Mouse (Mus musculus) limb, embryonic 13.5 days (tissue): ENCODE results near the gene Phgr1. TPM values are rescaled to one million over a fixed set of nuclear protein-coding genes. Genes with fewer than 3 reads are reported as not detected.

Experiments used
- ATAC-seq: fragments of 200-750 bp; cut with Nextera tagmentation; 2 replicates; pipeline ENCODE4 v1.8.0; 2017; ENCODE audit warnings: low read depth, moderate number of reproducible peaks, moderate TSS enrichment; ENCODE audit not compliant: low FRiP score
- H3K27ac ChIP-seq: fragments of 300-500 bp; sonication (generic); 2 replicates; pipeline ENCODE4 v1.5.1; 2015; ENCODE audit warnings: inconsistent platforms, mild to moderate bottlenecking, moderate library complexity
- H3K27me3 ChIP-seq: fragments of 300-500 bp; sonication (generic); 2 replicates; pipeline ENCODE4 v1.6.1; 2015; ENCODE audit warnings: mild to moderate bottlenecking, inconsistent platforms
- H3K36me3 ChIP-seq: fragments of 300-500 bp; sonication (generic); 2 replicates; pipeline ENCODE4 v1.6.1; 2015; ENCODE audit warnings: inconsistent platforms, mild to moderate bottlenecking, moderate library complexity
- H3K4me1 ChIP-seq: fragments of 300-500 bp; sonication (generic); 2 replicates; pipeline ENCODE4 v1.6.1; 2015; ENCODE audit warnings: inconsistent platforms
- H3K4me2 ChIP-seq: fragments of 300-500 bp; sonication (generic); replicated peaks from 2 replicates; pipeline ENCODE4 v1.6.1; 2015; ENCODE audit warnings: inconsistent platforms, mild to moderate bottlenecking, moderate library complexity
- H3K4me3 ChIP-seq: fragments of 300-500 bp; sonication (generic); 2 replicates; pipeline ENCODE4 v1.5.1; 2015; ENCODE audit warnings: moderate library complexity, mild to moderate bottlenecking, inconsistent platforms
- H3K9ac ChIP-seq: fragments of 300-500 bp; sonication (generic); 2 replicates; pipeline ENCODE4 v1.6.1; 2015; ENCODE audit warnings: mild to moderate bottlenecking, inconsistent platforms
- H3K9me3 ChIP-seq: fragments of 300-500 bp; sonication (generic); 2 replicates; pipeline ENCODE4 v1.6.1; 2016; ENCODE audit warnings: inconsistent platforms
- WGBS: fragments of 180-500 bp; shearing (Covaris S2); methylation state at CpG from one replicate; pipeline ENCODE4 v1.1.7; 2015; 5-methylcytosine and 5-hydroxymethylcytosine counted together
- polyA plus RNA-seq: library from polyadenylated mRNA; unstranded; fragments of >200 nt; fragmentation: Nextera tagmentation; extraction: Ambion mirVana; gene quantifications from 2 replicates; pipeline ENCODE4 v1.2.1, GENCODE M21; 2015

The Phgr1 gene
- polyA plus RNA-seq, 1 experiment from 2014 or later, result not detected

DNA sequence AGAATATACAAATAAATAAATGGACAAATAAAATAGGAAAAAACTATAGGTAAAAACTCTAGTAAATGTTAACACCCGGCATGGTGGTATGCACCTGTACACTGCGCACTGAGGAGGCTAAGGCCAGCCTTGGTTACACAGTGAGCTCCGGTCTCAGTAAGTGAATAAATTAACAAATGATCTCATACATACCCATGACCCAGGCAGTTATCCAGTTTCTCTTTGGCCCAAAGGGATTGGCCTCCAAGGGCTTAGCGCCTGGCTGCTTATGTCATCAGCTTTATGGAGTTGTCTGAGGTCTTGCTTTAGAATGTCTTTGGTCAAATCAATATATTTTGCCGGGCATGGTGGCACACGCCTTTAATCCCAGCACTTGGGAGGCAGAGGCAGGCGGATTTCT is 11.1 kb downstream of the Phgr1 start:
- Histone ChIP-seq H3K4me3 (no peak overlapping the region), H3K27me3 (peaks cover 25% of the 10 kb centered on the region; the same call in 1 of the 2 replicates), H3K36me3 (no peaks in the 10 kb centered on the region), H3K9ac (no peak overlapping the region), H3K4me1 (peaks cover 10% of the 10 kb centered on the region), H3K4me2 (no peak overlapping the region), H3K9me3 (no peaks in the 10 kb centered on the region), H3K27ac (no peak overlapping the region)
- no peak for ATAC-seq
- 90% methylated on average over 7 of the region's 7 CpGs for WGBS

DNA sequence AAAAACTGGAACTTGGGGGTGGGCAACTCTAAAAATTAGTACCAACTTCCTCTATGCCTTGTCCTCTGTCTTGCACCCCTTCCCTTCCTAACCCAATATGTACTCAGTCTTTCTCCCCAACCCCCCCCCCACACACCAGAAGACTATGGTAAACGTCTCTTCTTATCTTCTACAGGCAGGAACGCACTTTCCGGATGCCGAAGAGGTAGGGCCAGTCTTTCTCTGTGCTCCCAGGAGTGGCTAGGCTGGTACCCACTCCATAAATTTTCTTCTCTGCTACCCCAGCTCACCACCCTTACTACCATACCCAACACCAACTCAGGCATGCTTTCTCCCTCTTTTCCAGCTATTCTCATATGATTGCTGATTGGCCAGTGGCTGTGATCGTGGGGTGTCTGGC is 14.0 kb downstream of the Phgr1 start:
- no peaks in the 10 kb centered on the region for H3K9me3 ChIP-seq
- no peaks in the 10 kb centered on the region for H3K36me3 ChIP-seq
- H3K9ac ChIP-seq, result no peak overlapping the region
- no peak overlapping the region for H3K27ac ChIP-seq
- H3K4me3 ChIP-seq, result no peak overlapping the region
- no peak for ATAC-seq
- H3K27me3 ChIP-seq, result peaks cover 37% of the 10 kb centered on the region
- no peak overlapping the region for H3K4me2 ChIP-seq
- H3K4me1 ChIP-seq, result peaks cover 5% of the 10 kb centered on the region
- 86% methylated on average over 5 of the region's 5 CpGs for WGBS

DNA sequence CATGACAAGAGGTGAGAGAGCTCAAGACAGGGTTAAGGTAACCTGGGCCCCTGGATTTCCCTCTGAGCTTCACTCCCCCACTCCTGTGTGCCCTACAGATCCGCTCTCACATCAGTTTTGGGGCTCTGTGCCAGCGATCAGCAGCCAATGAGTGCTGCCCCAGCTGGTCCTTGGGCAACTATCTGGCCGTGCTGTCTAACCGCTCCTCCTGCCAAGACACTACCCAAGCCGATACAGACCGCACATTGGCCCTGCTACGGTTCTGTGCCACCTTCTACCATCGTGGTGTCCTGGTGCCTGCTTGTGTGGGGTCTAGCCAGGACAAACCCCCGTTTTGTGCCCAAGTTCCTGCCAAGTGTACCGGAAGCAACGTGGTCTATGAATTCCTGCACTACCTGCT is 16.9 kb downstream of the Phgr1 start:
- Histone ChIP-seq H3K27ac (no peak overlapping the region), H3K4me2 (no peak overlapping the region), H3K4me3 (no peak overlapping the region), H3K27me3 (peaks cover 47% of the 10 kb centered on the region), H3K9me3 (no peaks in the 10 kb centered on the region), H3K4me1 (peaks cover 5% of the 10 kb centered on the region), H3K9ac (no peak overlapping the region), H3K36me3 (no peaks in the 10 kb centered on the region)
- no peak for ATAC-seq
- WGBS, result 92% methylated on average over 11 of the region's 11 CpGs

DNA sequence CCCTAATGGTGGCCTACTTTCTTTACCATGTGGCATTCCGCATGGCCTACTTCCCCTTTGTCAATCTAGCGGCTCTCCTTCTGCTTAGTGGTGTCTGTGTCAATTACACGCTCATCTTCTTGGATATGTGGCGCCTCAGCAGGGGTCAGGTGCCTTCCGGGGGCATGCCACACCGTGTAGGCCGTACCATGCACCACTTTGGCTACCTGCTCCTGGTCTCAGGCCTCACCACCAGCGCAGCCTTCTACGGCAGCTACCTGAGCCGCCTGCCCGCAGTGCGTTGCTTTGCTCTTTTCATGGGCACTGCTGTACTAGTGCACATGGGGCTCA is 17.6 kb downstream of the Phgr1 start:
- Histone ChIP-seq H3K4me1 (peaks cover 5% of the 10 kb centered on the region), H3K4me2 (peak overlapping the region; percentile 54), H3K9me3 (no peaks in the 10 kb centered on the region), H3K4me3 (peak overlapping the region; percentile 20; the same call in 1 of the 2 replicates), H3K36me3 (no peaks in the 10 kb centered on the region), H3K9ac (no peak overlapping the region), H3K27ac (no peak overlapping the region), H3K27me3 (peaks cover 48% of the 10 kb centered on the region)
- ATAC-seq, result no peak; the same call in 1 of the 2 replicates
- 60% methylated on average over 12 of the region's 12 CpGs for WGBS

DNA sequence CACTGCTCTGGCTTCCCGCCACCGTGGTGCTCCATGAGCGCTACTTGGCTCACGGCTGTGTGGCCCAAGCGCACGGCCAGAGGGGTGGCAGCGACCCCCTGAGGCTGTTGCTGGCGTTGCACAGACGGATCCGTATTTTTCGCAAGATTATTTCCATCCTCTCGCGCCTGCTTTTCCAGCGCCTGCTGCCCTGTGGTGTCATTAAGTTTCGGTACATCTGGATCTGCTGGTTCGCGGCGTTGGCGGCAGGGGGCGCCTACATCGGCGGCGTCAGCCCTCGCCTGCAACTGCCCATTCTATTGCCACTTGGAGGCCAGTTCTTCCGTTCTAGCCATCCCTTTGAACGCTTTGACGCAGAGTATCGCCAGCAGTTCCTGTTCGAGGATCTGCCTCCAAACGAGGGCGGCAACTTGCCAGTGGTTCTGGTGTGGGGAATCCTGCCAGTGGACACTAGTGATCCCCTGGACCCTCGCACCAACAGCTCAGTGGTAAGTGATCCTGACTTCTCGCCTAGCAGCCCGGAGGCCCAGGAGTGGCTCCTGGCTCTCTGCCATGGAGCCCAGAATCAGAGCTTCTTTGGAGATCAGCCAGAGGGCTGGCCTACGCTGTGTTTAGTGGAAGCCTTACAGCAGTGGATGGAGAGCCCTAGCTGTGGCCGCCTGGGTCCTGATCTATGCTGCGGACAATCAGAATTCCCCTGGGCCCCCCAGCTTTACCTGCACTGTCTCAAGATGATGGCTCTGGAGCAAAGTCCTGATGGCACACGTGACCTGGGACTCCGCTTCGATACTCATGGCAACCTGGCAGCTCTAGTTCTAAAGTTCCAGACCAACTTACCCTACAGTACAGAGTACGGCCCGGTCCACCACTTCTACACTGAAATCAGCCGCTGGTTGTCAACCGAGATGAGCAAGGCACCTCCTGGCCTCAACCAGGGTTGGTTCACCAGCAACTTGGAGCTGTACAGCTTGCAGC is 18.3 kb downstream of the Phgr1 start:
- peaks cover 48% of the 10 kb centered on the region for H3K27me3 ChIP-seq
- ATAC-seq, result peak; percentile 65; the same call in 1 of the 2 replicates
- WGBS, result 26% methylated on average over 44 of the region's 44 CpGs

DNA sequence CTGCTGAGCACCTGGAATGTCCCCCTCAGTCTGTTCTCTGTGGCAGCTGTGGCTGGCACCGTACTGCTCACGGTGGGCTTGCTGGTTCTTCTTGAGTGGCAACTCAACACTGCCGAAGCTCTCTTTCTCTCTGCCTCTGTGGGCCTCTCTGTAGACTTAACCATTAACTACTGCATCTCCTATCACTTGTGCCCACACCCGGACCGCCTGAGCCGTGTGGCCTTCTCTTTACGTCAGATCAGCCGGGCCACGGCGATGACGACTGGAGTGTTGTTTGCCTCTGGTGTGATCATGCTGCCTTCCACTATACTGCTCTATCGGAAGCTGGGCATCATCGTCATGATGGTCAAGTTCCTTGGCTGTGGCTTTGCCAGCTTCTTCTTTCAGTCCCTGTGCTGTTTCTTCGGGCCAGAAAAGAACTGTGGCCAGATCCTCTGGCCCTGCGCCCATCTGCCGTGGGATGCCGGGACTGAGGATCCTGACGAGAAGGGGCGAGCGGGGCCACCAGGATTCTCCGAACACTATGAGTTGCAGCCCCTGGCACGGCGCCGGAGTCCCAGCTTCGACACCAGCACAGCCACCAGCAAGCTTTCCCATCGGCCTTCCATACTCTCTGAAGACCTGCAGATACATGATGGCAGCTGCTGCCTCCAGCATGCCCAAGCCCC is 19.2 kb downstream of the Phgr1 start:
- Histone ChIP-seq H3K36me3 (no peaks in the 10 kb centered on the region), H3K27ac (no peak overlapping the region), H3K9ac (no peak overlapping the region), H3K9me3 (no peaks in the 10 kb centered on the region), H3K4me2 (no peak overlapping the region), H3K4me1 (peaks cover 5% of the 10 kb centered on the region), H3K4me3 (no peak overlapping the region), H3K27me3 (peaks cover 47% of the 10 kb centered on the region)
- no peak for ATAC-seq
- 95% methylated on average over 26 of the region's 26 CpGs for WGBS

More for the DNA sequence above, 18.3 kb downstream of the Phgr1 start:
- peaks cover 5% of the 10 kb centered on the region for H3K4me1 ChIP-seq
- no peaks in the 10 kb centered on the region for H3K36me3 ChIP-seq
- peak overlapping the region; percentile 20; the same call in 1 of the 2 replicates for H3K4me3 ChIP-seq
- H3K4me2 ChIP-seq, result peak overlapping the region; percentile 54
- no peaks in the 10 kb centered on the region for H3K9me3 ChIP-seq
- no peak overlapping the region for H3K27ac ChIP-seq
- H3K9ac ChIP-seq, result no peak overlapping the region

DNA sequence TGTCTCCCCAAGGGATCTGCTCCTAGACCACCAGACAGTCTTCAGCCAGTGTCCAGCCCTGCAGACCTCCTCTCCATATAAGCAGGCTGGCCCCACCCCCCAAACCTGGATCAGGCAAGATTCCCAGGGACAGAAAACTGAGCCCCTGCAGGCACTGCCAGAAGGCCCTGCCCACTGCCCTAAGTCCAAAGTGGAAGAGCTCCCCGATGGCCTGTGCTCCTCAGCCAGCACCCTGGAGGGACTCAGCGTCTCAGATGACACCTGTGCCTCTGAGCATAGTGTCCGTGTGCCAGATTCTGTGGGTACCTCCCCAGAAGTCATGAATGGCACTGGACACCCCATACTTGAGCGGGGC is 19.7 kb downstream of the Phgr1 start:
- Histone ChIP-seq H3K9ac (no peak overlapping the region), H3K27ac (no peak overlapping the region), H3K4me3 (no peak overlapping the region), H3K9me3 (no peaks in the 10 kb centered on the region), H3K4me2 (no peak overlapping the region), H3K4me1 (peaks cover 5% of the 10 kb centered on the region), H3K27me3 (peaks cover 46% of the 10 kb centered on the region), H3K36me3 (no peaks in the 10 kb centered on the region)
- 81% methylated on average over 4 of the region's 4 CpGs for WGBS
- ATAC-seq, result no peak

DNA sequence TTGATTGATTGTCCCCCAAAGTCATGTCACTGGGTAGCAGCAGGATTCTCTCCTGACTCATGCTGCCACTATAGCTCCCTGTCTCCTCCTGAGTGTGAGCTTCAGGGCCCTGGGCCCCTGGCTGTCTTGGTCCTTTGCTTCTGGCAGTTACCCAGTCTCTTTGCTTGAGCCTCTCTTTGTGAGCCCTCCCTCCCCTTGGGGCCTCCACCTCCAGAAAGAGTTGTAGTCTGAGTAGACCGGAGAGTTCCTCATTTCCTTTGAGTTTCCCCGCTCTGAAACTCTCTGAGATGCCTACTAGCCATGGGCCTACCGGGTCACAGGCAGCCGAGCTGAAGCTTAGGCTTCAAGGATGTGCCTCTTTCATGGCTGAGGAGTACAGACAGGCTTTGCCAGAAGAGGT is 21.1 kb downstream of the Phgr1 start:
- Histone ChIP-seq H3K36me3 (no peaks in the 10 kb centered on the region), H3K4me1 (peaks cover 5% of the 10 kb centered on the region), H3K27ac (no peak overlapping the region), H3K9ac (no peak overlapping the region), H3K9me3 (no peaks in the 10 kb centered on the region), H3K27me3 (peaks cover 39% of the 10 kb centered on the region), H3K4me2 (no peak overlapping the region), H3K4me3 (no peak overlapping the region)
- no peak for ATAC-seq
- 84% methylated on average over 4 of the region's 4 CpGs for WGBS

DNA sequence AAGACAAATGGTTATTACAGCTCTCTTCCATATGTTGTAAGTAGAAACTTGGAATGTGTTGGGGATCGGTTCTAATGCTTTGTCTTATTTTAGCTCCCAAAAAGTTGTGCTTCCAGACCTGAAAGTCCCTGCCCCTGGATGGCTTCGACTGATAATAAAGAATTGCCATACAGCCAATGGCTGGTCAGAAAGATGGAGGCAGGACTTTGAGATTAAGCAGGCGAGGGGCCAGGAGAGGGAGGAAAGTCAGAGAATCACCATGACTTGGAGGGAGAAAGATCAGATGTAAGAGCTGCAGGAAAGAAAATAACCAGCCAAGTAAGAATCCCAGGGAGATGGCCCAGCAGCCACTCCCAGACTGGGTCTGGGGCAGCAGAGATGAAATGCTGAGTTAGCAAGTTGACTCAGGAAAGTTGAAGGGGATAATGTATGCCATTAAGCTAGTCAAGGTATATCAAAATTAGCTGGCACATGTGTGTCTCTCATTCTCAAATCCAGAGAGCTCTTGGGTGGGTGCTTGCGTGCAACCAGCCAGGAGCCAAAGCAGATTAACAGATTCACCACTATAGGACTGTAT is 30.1 kb downstream of the Phgr1 start:
- 66% methylated on average over 4 of the region's 4 CpGs for WGBS
- H3K36me3 ChIP-seq, result no peaks in the 10 kb centered on the region
- H3K4me1 ChIP-seq, result no peaks in the 10 kb centered on the region
- H3K9ac ChIP-seq, result no peak overlapping the region
- H3K27ac ChIP-seq, result no peak overlapping the region
- 0 out of 2 replicates have a peak, but pooled peaks cover 9% of the 10 kb centered on the region for H3K27me3 ChIP-seq
- H3K9me3 ChIP-seq, result no peaks in the 10 kb centered on the region
- H3K4me3 ChIP-seq, result no peak overlapping the region
- ATAC-seq, result no peak
- no peak overlapping the region for H3K4me2 ChIP-seq

DNA sequence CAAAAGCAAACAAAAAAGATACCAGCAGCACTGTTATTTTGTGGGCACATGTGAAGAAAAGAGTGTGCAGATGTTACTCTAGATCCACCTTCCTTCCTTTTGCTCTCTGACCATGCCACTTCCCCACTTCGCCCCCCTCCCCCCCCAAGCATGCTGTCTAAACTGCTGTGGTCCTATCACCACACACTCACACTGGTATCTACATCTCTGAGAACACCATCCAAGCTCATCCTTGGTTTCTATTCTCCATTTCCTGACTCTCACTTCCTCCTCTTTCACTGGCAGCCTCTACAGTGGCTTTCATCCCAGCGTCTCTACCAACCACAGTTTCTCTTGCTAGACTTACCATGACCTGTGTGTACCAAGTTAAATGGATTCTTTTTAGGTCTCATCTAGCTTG is 31.9 kb downstream of the Phgr1 start:
- Histone ChIP-seq H3K27me3 (0 out of 2 replicates have a peak, but pooled peaks cover 9% of the 10 kb centered on the region), H3K36me3 (no peaks in the 10 kb centered on the region), H3K27ac (no peak overlapping the region), H3K4me2 (no peak overlapping the region), H3K9me3 (no peaks in the 10 kb centered on the region), H3K4me1 (no peaks in the 10 kb centered on the region), H3K4me3 (no peak overlapping the region), H3K9ac (no peak overlapping the region)
- no peak for ATAC-seq
- WGBS, result 81% methylated on average over 2 of the region's 2 CpGs

DNA sequence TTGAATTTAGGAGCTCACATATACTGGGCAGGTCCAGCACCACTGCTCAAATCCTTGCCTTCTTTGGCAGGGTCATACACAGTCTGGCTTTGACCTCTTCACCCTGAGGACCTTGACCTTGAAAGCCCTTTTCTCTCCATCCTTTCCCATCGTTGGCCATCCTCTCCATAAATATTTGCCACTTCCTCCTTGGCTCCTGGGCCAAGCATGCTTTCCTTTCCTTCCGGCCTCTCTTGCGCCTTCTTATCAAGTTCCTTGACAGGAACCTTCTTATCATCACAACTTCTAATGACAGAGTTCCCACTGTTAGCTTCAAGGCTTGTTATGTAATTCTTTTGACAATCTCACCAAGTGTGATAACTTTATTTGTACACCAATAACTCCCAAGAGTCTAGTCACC is 32.6 kb downstream of the Phgr1 start:
- Histone ChIP-seq H3K4me1 (no peaks in the 10 kb centered on the region), H3K4me3 (no peak overlapping the region), H3K4me2 (no peak overlapping the region), H3K36me3 (no peaks in the 10 kb centered on the region), H3K27ac (no peak overlapping the region), H3K27me3 (0 out of 2 replicates have a peak, but pooled peaks cover 9% of the 10 kb centered on the region), H3K9me3 (no peaks in the 10 kb centered on the region), H3K9ac (no peak overlapping the region)
- WGBS, result 68% methylated on average over 3 of the region's 3 CpGs
- no peak for ATAC-seq

DNA sequence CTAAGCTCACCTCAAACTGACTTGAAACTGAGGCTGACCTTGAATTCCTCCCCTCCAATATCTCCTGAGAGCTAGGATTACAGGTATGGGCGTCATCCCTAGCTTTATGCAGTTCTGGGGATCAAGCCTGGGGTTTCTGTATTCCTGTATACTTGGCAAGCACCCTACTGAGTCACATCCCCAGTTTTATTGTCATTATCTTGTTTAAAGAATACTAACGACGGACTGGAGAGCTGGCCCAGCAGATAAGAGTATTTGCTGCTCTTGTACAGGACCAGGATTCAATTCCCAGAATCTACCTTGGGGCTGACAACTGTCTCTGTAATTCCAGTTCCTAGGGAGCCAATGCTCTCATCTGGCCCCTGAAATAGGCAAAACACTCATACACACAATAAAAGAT is 33.2 kb downstream of the Phgr1 start:
- Histone ChIP-seq H3K9me3 (no peaks in the 10 kb centered on the region), H3K36me3 (no peaks in the 10 kb centered on the region), H3K27ac (no peak overlapping the region), H3K4me2 (no peak overlapping the region), H3K4me3 (no peak overlapping the region), H3K4me1 (no peaks in the 10 kb centered on the region), H3K27me3 (0 out of 2 replicates have a peak, but pooled peaks cover 9% of the 10 kb centered on the region), H3K9ac (no peak overlapping the region)
- 36% methylated on average over 3 of the region's 3 CpGs for WGBS
- ATAC-seq, result no peak
